Mouse (Mus musculus) gastrocnemius, postnatal 14 days (tissue): ENCODE data around the gene Atp6v1e1. TPM values are rescaled to one million over a fixed set of nuclear protein-coding genes. Genes with fewer than 3 reads are reported as not detected.
A peak's percentile ranks its signal among the peaks of the same experiment; 100 is the strongest.
"Not testable (repeated sequence)": the region's sequence is repeated elsewhere in the genome, so short reads cannot be mapped to it uniquely, and the experiment has no call there.

Source experiments
- DNase-seq: peaks from one replicate; pipeline ENCODE4 v3.0.0; 2021; ENCODE audit warnings: mixed read lengths
- intact Hi-C: fragments of 180-260 bp; cut with DNase I; formaldehyde crosslinking; loops from one replicate; pipeline ENCODE4 v1.15.1; 2025; ENCODE audit warnings: low total_unique reads
- long read RNA-seq, 2 experiments: library from polyadenylated mRNA; stranded (forward); transcript quantifications; one replicate each; pipeline ENCODE4 v2.0.0; 2021
- total RNA-seq, 2 experiments: library from RNA; stranded (reverse); gene quantifications; 2 replicates each; pipeline ENCODE4 v1.2.3; 2021

Gene Atp6v1e1
- total RNA-seq: 100 to 1,000 TPM; 124 to 125 TPM
- long read RNA-seq, experiment 1, transcript Atp6v1e1-201 (9 exons, 1,312 nt): major isoform, 124 of 126 reads
- long read RNA-seq, experiment 1, partial matches to known transcripts: 1 of 126 reads
- long read RNA-seq, experiment 1, other reads (novel, unspliced or antisense): 1 of 126 reads
- long read RNA-seq, experiment 2, transcript Atp6v1e1-201 (9 exons, 1,312 nt): major isoform, 104 of 107 reads
- long read RNA-seq, experiment 2, partial matches to known transcripts: 1 of 107 reads
- long read RNA-seq, experiment 2, other reads (novel, unspliced or antisense): 2 of 107 reads

DNA sequence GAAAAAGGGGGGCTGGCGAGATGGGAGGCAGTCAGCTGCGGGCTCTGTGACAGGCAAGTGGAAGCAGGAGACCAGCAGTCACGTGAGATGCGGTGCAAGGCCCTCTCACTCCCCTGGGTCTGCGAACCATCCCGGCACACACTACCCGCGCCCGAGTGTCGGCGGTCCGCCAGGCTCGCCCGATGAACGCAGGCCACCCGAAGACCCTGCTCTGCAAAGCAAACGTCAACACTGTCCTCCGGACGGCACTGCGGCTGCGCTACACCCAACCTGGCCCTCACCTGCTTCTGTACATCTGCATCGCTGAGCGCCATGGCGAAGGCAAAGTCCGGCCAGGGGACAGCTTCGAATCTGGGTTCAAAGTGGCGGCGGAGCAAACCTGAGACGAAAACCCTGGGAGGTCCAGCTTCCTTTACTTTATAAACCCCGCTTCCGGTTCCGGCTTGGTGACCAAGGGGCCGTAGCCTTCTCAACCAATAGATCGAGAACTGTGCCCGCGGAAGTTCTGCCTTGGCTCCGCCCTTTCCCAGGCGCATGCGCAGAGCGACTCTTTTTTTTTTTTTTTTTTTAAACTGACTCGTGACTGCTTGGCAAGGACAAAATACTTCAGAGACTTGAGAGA lies at the start of gene Atp6v1e1:
TSS of gene Atp6v1e1 (minus strand) at position 487 of the 622 bp plus-strand sequence.
- intact Hi-C loops: no loop called here
- DNase-seq: peak; percentile 92

DNA sequence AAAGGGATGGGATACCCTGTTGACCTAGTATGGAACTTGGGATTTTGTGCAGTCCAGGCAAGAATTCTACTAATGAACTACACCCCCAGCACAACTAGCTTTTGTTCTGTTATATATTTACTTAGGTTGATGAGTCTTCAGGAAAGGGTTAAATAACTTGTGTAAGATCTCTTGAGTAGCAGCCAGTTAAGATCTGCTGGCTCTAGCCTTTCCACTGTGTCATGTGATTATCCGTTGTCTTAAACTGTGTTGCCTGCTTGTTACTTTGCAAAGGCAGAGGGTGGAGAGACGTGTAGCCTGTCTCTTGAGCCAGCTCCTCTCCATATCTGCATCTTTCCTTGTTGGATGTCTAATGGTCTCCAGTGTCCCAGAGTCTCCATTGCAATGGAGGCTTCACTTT lies 48.7 kb upstream of the Atp6v1e1 start:
- no peak for DNase-seq
- intact Hi-C loops: no loop called here

DNA sequence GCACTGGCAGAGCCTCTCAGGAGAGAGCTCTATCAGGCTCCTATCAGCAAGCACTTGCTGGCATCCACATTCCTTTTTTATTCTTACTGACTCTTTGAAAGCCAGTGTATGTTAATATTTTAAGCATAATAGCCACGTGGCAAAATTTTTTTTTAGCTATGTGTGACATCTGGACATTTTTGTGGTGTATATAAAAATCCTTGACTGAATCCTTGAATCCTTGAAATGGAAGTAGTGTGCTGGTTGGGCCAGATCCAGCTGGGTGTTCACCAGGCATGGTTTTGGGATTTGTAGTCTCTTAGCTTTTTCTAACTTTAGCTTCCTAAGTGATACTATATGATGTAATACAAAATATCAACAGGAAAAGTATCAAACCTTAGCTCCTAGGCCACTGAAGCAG lies 46.2 kb upstream of the Atp6v1e1 start:
- intact Hi-C loops: no loop called here
- no peak for DNase-seq

DNA sequence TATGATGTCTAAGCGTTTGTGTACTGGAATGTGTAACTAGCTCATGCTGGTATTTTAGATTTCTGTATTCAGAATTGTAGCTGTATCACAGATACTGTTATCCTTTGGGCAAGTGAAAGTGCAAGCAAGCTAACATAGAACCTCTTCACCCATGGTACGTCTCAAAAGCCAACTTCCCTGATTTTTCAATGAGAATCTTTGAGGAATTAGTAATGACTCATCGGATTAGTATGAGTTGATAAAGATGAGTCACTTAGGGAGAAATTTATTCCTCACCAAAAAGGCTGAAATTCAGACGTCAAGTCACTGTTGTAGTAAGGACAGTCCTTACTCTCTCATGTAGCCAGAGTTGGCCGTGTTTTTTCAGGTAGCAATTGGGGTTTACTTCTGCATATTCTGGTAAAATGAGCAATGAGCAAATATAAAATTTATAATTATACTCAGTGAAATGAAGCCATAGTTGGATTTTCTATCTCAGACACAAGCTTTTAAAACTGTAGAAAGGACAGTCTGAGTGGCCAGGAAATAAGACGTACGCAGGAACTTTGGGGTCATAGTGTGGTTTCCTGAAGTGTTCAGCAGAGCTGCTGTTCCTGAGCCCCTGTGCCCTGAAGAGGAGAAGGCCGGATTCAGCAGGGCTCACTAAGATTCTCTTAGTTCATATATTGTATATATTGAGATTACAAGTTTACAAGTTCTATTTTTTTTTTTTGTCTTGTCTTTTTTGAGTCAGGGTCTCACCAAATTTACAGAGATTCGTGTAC lies 43.6 kb upstream of the Atp6v1e1 start:
- intact Hi-C loops: no loop called here
- no peak for DNase-seq

DNA sequence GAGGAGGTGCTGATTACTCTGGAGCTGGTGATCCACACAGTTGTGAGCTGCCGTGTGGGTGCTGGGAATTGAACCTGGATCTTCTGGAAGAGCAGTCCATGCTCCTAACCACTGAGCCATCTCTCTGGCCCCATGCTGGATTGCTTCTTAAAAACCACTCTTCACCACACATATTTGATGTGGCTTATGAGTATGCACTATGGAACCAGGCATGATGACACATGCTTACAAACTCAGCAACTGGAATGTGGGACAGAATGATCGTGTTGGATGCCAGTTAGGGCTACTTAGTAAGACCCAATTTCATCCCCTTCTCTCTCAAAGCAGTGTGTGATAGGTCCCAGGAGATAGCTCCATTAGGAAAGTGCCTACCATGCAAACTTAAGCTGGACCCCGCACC lies 37.5 kb upstream of the Atp6v1e1 start:
- intact Hi-C loops: no loop called here
- no peak for DNase-seq

DNA sequence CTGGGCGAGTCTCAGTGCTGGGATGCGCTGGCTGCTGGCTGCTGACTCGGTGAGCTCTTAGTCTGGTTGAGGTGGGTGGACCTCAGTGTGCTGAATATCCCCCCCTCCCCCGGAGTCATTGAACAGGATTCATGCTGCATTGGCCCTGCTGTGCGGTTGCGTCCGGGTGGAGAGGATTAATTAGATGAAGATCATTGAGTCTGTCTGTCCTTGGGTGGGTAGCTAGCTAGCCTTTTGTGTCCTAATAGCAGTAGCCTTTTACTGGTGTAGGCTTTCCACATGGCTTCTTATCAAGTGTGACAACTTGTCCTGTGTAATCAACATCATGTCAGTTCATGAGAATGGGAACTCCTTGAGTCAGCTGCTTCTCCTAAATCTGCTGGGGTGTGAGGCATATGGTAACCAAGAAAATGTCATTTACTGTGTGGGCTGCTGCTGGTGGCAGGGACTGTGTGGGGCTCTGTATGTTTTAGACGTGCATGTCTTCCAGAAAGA lies 35.7 kb upstream of the Atp6v1e1 start:
- no peak for DNase-seq
- intact Hi-C loops: no loop called here

DNA sequence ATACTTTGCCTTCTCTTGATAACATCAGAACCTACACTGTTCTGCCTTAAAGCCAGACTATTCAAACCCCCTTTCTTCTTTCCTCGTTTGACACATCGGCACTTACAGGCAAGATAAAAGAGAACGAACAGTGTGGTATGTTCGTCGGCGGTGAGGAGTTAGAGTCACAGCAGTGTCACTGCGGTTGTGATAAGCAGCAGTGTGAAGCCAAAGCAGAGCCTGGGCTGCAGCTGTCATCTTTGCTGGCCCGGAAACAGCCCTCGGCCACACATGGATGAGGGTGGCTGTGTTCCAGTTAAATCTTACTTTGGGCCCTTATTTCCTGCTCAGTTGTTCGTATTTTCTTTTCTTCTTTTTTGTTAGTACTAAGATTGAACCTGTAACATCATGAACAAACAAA lies 31.8 kb upstream of the Atp6v1e1 start:
- peak; percentile 22 for DNase-seq
- intact Hi-C loops: no loop called here

DNA sequence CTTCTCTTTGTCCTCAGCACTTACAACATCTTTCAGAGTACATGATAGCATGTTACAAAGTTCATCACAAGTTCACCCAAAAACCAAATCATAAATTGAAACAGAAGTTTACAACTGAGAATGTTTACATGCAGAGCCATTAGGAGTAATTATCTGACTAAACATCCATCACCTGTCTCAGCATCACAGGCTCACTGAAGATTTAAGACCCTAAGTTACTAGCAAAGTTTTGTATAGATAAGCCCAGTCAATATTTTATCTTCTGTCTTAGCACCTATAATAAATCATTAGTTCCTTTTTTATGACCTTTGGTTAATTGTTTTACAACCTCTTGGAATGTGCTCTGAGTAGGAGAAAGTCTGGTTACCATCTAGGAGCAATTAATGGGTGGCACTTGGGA lies 28.1 kb upstream of the Atp6v1e1 start:
- DNase-seq, intact Hi-C loops: not testable (repeated sequence)

DNA sequence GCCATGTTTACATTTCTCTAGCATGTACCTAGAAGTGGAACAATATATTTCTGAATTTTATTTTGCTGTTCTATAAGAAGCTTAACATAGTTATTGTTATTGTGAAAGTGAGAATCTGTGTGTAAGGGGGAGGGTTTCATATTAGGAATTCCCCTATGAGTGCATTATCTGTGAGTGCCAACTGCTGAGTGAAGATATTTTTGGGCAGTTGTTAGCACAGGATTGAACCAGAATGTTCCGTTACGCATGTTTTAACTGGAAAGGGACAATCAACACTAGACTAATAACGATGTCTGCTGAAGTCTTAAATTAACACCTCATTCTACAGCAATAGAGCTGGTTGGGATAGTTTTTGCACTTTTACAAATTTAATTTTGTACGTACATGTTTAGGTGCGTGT lies 19.2 kb upstream of the Atp6v1e1 start:
- intact Hi-C loops: no loop called here
- DNase-seq: no peak

DNA sequence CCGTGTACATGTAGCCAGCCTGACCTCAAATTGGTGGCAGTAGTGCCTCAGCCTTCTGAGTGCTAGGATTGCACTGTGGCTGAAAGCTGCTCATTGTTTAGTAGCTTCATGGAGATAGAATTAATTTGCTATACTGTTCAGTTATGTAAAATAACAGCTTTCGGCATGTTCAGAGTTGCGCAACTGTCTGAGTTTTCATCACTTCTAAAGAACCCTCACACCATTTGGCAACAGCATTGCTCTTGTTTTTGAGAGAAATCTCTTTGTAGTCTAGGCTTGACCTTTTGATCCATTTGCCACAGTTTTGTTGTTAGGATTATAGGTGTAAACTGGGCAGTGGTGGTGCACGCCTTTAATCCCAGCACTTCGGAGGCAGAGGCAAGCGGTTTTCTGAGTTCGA lies 17.7 kb upstream of the Atp6v1e1 start:
- intact Hi-C loops: no loop called here
- DNase-seq: no peak

DNA sequence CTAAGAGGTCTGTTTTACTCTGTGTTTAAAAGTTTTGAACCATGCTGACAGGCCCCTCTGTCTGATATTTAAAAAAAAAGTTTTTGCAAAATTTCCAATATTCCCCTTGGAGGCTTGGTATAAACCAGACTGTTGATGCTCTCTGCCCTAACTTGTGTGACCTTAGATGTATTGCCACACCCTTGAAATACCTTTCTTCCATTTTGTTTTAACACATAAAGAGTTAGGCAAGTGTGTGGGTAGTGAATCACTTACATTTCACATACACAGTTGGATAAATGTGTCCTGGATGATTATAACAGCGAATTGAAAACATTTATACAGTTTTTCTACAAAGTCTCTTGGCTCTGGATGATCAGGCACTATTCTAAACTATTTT lies 14.5 kb upstream of the Atp6v1e1 start:
- intact Hi-C loops: no loop called here

DNA sequence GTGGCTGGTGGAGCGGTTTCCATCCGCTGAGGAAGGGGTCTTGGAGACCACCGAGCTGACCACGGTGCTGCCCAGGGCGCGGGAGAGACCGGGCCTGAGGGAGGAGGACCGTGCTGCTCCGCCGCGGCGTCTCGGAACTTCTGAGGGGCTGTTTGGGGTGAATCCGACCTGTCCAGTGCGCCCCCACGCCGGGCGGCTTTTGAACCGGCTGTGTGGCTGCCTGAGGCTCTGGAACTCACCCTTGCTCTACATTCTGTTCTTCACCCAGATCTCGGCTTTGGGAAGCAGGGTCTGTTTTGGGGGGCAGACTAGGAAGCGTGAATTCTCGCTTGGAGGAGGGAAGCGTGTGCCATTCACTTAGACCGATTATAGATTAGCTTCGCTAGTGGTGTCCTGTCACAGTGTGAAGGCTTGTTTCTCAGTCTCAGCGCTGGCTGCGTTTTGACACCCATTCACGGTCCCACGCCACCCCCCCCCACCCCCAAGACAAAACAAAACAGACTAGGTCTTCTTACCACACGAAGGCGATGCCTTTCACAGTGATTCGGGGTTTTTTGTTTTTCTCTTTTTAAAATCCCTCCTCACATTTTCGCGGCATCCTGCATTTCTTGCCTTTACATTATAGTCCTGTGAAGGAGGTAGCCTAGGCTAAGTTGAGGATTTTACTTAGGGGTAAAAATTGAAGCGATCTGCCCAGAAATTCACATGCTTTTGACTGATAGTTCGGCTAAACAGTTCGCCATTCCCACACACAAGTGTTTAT lies 14.0 kb upstream of the Atp6v1e1 start:
- intact Hi-C loops: no loop called here
- no peak for DNase-seq

More for the DNA sequence above, 14.5 kb upstream of the Atp6v1e1 start:
- no peak for DNase-seq

DNA sequence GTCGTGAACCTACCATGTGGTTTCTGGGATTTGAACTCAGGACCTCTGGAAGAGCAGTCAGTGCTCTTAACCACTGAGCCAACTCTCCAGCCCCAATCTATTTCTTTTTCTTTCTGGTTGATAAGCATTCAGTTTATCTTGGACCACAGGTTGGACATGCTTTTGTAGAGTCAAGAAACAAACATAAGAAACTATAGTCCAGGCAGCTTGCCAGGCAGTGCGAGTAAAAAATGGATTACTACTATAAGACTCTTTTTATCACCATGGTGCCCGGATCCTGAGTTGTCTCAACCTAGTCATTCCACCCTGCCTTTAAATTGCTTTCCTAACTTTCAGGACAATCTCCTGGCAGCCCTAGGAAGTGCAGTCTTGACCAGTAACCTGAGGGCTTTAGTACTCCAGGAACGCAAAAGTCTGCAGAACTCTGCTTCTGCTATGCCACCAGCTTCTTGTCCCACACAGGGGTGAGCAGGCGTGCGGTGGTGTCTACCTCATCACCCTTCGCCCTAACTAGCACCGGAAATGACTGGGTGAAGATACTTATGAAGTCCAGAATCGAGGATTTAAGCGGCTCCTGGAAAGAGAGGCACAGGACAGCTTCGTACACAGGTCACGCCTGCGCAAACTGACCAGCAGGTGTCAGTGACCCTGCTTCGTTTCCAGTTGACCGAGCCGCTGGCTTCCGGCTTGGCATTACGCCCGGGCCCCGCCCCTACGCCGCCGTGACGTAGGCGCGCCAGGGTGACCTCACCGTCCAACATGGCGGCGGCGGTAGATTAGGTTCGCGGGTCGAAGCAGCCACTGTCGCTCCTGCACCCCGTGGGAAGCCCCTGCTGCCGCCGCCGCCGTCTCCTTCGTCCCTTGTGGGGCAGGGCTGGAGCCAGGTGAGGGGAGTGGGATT lies 13.1 kb upstream of the Atp6v1e1 start, which contains the start of gene Bcl2l13:
TSS of gene Bcl2l13 (plus strand) at position 739 of the 901 bp plus-strand sequence.
- peak; percentile 96 for DNase-seq
- intact Hi-C loops: no loop called here

DNA sequence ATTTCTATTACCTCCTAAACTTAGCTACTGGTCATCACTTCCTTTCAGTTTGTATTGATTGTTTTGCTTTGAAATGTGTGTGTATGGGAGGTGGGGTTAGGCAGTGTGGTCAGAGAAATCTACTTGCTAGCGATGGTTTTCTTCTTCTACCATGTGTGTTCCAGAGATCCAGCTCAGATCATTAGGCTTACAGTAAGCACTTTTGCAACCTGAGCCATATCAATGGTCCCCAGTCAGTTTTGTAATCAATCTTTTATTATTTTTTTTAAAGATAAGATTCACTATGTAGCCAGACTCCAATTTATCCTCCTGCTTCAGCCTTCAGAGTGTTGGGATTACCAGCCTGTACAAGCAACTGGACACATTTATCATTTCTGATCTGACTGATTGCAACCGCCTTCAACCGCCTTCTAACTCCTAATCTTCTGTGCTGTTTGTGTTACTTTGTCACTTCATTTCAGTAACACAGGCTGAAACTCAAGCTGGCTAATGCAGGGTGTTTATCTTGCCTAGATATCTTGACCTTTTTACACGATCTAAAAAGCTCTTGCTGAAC lies 12.3 kb upstream of the Atp6v1e1 start:
- intact Hi-C loops: no loop called here
- no peak for DNase-seq

DNA sequence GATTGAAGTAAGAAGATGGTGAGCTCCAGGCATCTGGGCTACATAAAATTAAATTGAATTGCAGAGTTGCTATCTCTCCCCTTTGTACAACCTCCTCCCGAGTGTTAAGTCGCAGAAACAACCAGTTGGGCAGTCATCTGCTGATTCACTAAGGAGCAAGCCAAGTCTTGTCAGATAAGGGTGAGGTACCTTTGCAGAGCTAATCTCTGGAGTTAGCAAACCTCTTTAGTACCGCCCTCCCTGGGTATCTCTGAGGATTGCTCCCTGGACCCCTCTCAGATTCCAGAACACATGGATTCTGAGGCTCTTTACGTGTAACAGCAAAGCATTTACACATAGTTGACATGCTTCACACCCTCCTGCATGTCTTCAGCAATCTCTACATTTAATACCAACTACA lies 9.5 kb upstream of the Atp6v1e1 start:
- no peak for DNase-seq
- intact Hi-C loops: no loop called here

DNA sequence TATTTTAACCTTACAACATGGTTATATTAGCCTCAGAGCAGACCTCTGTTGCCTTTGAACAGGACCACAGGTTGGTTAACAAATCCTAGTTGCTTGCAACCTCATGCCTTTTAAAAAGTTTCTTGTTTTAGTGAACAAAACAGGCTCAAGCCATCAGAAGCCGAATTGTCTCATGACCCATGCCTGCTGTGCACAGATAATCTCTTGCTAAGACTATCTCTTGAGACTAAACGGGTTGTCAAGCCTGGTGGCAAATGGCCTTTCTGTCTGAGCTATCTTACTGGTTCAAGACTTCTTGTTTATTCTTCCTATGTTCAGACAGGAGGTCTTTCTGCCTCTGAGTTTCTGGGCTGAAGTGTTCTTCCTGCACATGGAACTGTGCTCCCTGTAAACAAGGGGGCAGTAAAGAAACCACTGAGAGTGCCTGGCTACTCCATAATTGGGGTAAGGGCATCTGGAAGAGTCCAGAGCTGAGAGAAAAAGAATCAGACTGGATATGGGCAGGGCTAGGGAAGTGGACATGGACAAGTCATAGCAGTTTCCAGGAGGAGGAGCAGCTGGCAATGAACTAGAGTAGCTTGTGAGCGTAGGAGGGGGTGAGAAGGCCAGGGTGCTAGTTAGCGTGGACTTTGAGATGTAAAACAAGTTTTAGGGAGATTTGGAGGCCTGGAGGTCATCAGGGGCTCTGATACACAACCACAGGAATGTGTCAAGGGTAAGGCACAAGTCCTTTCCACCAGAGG lies 8.4 kb upstream of the Atp6v1e1 start:
- intact Hi-C loops: no loop called here
- no peak for DNase-seq

DNA sequence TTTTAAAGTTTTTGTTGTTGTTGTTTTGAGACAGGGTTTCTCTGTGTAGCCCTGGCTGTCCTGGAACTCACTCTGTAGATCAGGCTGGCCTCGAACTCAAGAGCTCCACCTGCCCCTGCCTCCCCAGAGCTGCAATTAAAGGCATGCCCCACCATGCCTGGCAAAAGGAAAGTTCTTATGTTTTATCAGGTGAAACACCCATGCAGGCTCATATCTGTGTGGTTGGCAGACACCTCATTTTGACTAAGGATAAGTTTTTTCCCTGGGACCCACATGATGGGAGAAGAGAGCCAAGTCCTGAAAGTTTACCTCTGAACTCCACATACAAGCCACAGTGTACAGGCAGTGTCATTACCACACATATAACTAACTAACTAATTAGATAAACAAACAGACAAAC lies 7.5 kb upstream of the Atp6v1e1 start:
- DNase-seq: no peak
- intact Hi-C loops: no loop called here
